Mouse (Mus musculus): ENCODE data around the gene Txnrd3.

DNA sequence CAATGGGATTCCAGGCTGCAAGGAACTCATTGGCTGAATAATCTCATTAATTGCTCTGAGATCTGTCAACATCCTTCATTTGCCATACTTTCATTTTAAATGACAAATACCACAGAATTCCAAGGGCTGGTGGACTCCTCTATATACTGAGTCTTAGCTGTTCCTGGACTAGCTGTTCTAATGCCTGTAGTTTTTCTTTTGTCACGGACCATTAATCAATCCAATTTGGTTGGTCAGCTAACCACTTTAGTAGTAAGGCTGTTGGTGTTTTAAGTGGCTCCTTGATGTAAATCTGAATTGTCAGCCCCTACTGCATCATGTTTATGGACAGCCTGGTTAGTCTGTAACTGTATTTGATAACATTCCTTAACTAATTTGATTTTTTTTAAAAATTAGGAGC is 43.3 kb downstream of the Txnrd3 start:
- TF ChIP-seq POLR2AphosphoS2 (IDR thresholded peaks at IDR 0.05; ENCODE audit: low read depth, low read length) (no peak), POLR2A (IDR thresholded peaks at IDR 0.05; ENCODE audit: low read depth, low read length) (no peak), MAX (IDR thresholded peaks at IDR 0.05; ENCODE audit: low read length) (no peak), ELF1 (IDR thresholded peaks at IDR 0.05; ENCODE audit: low read depth, low read length) (no peak), CTCF (conservative IDR thresholded peaks at IDR 0.05 in 1 of 2, IDR thresholded peaks at IDR 0.05 in 1 of 2; ENCODE audit: low read depth in 2 of 2, low read length in 2 of 2) (no peak)

Measured in CH12.LX (cell line).